Mouse (Mus musculus): Measurements from ENCODE around the gene Stom. TPM values are rescaled to one million over a fixed set of nuclear protein-coding genes. Genes with fewer than 3 reads are reported as not detected.

Gene Stom
- polyA plus RNA-seq, 2 experiments: 77.0 to 149 TPM

- Histone ChIP-seq H3K4me1 (replicated peaks; ENCODE audit: control insufficient read depth in 2 of 2, insufficient read depth in 2 of 2, low read length in 1 of 2) (peaks cover 69 to 81% of the 10 kb centered on the region in 2 experiments), H3K9me3 (ENCODE audit: control insufficient read depth, low read length) (no peaks in the 10 kb centered on the region), H3K27me3 (ENCODE audit: control insufficient read depth, insufficient read depth, low read length) (no peaks in the 10 kb centered on the region), H3K4me3 (ENCODE audit: insufficient read depth in 1 of 2, low read depth in 2 of 2, low read length in 2 of 2) (no peak overlapping the region; a peak in 1 of 4 replicates), H3K36me3 (replicated peaks; ENCODE audit: control insufficient read depth, insufficient read depth, low read depth) (peaks cover 52% of the 10 kb centered on the region), H3K27ac (peak overlapping the region; percentile 4; the same call in 1 of the 2 replicates), H3K4me2 (ENCODE audit: low read depth) (peak overlapping the region; percentile 94), H3K9ac (replicated peaks) (peak overlapping the region; percentile 42; the same call in 1 of the 2 replicates)
- 48% methylated on average over 2 of the region's 2 CpGs for WGBS (ENCODE audit: insufficient replicate concordance)
- TF ChIP-seq CTCF (IDR thresholded peaks at IDR 0.05; ENCODE audit: low read depth): no peak
- no peak for TF ChIP-seq EP300 (IDR thresholded peaks at IDR 0.05; ENCODE audit: low read depth)
- DNase-seq (ENCODE audit: low read depth in 3 of 3, low spot score in 3 of 3) (no peak), ATAC-seq (ENCODE audit: insufficient read depth) (no peak)
Observed at GRCm38 (mm10) chr2:35331205-35331604, 5.6 kb downstream of the Stom start.

GRCm38 (mm10) chr2:35329061-35329460 lies 7.7 kb downstream of the Stom start:
- no peak for TF ChIP-seq CTCF (IDR thresholded peaks at IDR 0.05; ENCODE audit: low read depth)
- no peak for TF ChIP-seq EP300 (IDR thresholded peaks at IDR 0.05; ENCODE audit: low read depth)
- WGBS (ENCODE audit: insufficient replicate concordance): 31% methylated on average over 2 of the region's 2 CpGs
- Histone ChIP-seq H3K9ac (replicated peaks) (peak overlapping the region; percentile 71), H3K9me3 (ENCODE audit: control insufficient read depth, low read length) (no peaks in the 10 kb centered on the region), H3K4me3 (ENCODE audit: insufficient read depth in 1 of 2, low read depth in 2 of 2, low read length in 2 of 2) (peak overlapping the region in 1 of 2 experiments; percentile 47; a peak in 2 of 4 replicates), H3K4me2 (ENCODE audit: low read depth) (peak overlapping the region; percentile 80), H3K36me3 (replicated peaks; ENCODE audit: control insufficient read depth, insufficient read depth, low read depth) (peaks cover 65% of the 10 kb centered on the region), H3K27me3 (ENCODE audit: control insufficient read depth, insufficient read depth, low read length) (no peaks in the 10 kb centered on the region), H3K27ac (peak overlapping the region; percentile 96), H3K4me1 (replicated peaks; ENCODE audit: control insufficient read depth in 2 of 2, insufficient read depth in 2 of 2, low read length in 1 of 2) (peaks cover 85 to 94% of the 10 kb centered on the region in 2 experiments)
- no peak for DNase-seq (ENCODE audit: low read depth in 3 of 3, low spot score in 3 of 3)
- ATAC-seq (ENCODE audit: insufficient read depth): no peak

DNA sequence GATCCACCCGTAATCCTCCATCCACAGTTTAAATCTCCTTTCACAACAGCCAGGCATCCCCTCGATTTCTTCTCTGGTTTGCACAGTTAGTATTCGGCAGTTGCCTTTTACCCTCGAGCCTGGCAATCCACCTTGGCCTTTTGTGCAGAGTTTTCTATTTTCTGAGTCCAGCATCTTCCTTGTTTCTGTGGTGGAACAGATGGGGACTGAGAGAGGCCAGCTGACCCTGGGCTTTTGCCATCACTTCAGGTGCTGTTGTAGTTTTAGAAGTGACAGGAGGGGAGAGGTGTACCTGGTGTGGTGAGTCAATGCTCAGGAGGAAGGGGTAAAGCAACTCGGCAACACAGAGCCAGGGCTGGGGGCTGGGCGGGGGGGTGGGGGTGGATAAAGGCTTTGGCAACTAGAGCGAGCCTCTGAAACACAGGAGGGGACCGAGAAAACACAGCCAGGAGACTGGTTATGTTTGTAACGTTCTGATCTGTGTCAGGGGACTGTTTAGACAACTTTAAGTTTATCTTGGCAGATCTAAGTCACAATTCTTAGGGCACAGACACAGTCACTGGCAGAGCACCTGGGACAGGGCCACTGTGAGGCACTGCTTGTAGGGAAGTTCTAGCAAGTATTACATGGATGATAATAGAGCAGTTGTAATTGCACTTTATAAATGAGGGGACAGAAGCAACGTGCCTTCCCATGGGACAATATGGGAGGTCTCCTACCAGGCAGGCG lies 8.5 kb downstream of the Stom start:
- Histone ChIP-seq H3K4me3 (ENCODE audit: insufficient read depth in 1 of 2, low read depth in 2 of 2, low read length in 2 of 2) (peak overlapping the region; percentile 40 to 47), H3K27ac (peak overlapping the region; percentile 96), H3K4me1 (replicated peaks; ENCODE audit: control insufficient read depth in 2 of 2, insufficient read depth in 2 of 2, low read length in 1 of 2) (peaks cover 89 to 94% of the 10 kb centered on the region in 2 experiments), H3K27me3 (ENCODE audit: control insufficient read depth, insufficient read depth, low read length) (no peaks in the 10 kb centered on the region), H3K9ac (replicated peaks) (peak overlapping the region; percentile 71), H3K36me3 (replicated peaks; ENCODE audit: control insufficient read depth, insufficient read depth, low read depth) (peaks cover 68% of the 10 kb centered on the region), H3K9me3 (ENCODE audit: control insufficient read depth, low read length) (no peaks in the 10 kb centered on the region), H3K4me2 (ENCODE audit: low read depth) (peak overlapping the region; percentile 80)
- WGBS (ENCODE audit: insufficient replicate concordance): 30% methylated on average over 11 of the region's 11 CpGs
- TF ChIP-seq EP300 (IDR thresholded peaks at IDR 0.05; ENCODE audit: low read depth): no peak
- TF ChIP-seq CTCF (IDR thresholded peaks at IDR 0.05; ENCODE audit: low read depth): no peak
- ATAC-seq (ENCODE audit: insufficient read depth): peak; percentile 21; the same call in 1 of the 2 replicates
- DNase-seq (ENCODE audit: low read depth in 3 of 3, low spot score in 3 of 3): no peak

DNA sequence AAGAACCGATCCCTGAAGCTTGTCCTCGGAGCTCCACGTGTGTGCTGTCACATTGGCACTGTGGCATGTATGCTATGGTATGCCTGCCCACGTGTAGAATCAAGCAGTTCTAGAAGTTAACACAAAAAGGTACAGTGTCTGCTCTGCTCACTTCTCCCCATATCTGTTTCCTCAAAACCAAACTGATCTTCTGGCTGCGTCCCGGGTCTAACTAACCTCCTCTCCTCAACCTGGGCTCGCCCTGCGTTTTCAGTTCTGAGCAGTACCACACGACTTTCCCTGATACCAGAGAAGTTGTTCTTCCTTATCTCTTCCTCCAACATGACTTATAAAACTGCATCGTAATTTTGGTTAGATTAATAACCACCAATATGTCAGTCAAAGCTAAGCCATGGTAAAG lies 9.2 kb downstream of the Stom start:
- peak overlapping the region; percentile 71 for H3K9ac ChIP-seq (replicated peaks)
- peaks cover 89 to 94% of the 10 kb centered on the region in 2 experiments for H3K4me1 ChIP-seq (replicated peaks; ENCODE audit: control insufficient read depth in 2 of 2, insufficient read depth in 2 of 2, low read length in 1 of 2)
- H3K27me3 ChIP-seq (ENCODE audit: control insufficient read depth, insufficient read depth, low read length): no peaks in the 10 kb centered on the region
- DNase-seq (ENCODE audit: low read depth in 3 of 3, low spot score in 3 of 3) (peak; percentile 65 to 70 (median 68)), ATAC-seq (ENCODE audit: insufficient read depth) (peak; percentile 76)
- WGBS (ENCODE audit: insufficient replicate concordance): 14% methylated on average over 10 of the region's 10 CpGs
- peak overlapping the region; percentile 80 for H3K4me2 ChIP-seq (ENCODE audit: low read depth)
- TF ChIP-seq CTCF (IDR thresholded peaks at IDR 0.05; ENCODE audit: low read depth): no peak
- TF ChIP-seq EP300 (IDR thresholded peaks at IDR 0.05; ENCODE audit: low read depth): peak; percentile 86
- peak overlapping the region; percentile 21 to 47 for H3K4me3 ChIP-seq (ENCODE audit: insufficient read depth in 1 of 2, low read depth in 2 of 2, low read length in 2 of 2)
- H3K36me3 ChIP-seq (replicated peaks; ENCODE audit: control insufficient read depth, insufficient read depth, low read depth): peaks cover 68% of the 10 kb centered on the region
- H3K27ac ChIP-seq: peak overlapping the region; percentile 96
- H3K9me3 ChIP-seq (ENCODE audit: control insufficient read depth, low read length): no peaks in the 10 kb centered on the region

DNA sequence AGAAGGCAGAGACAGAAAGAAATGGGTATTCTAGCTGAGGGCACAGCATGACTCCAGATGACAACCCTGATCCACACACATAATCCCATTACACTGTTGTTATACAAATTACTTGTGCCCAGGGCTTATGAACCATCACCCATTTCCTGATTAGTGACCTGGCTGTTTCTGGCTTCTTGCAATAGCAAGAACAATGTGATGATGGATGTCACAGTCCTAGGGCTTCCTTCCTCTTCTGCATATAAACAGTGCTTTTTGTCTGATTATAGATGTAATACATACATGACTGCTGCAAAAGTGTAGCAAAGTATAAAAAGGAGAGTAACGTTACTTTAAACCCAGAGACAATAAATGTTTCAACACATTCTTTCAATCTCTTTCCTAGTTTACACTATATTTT lies 9.8 kb downstream of the Stom start:
- no peaks in the 10 kb centered on the region for H3K9me3 ChIP-seq (ENCODE audit: control insufficient read depth, low read length)
- TF ChIP-seq CTCF (IDR thresholded peaks at IDR 0.05; ENCODE audit: low read depth): no peak
- no peak for TF ChIP-seq EP300 (IDR thresholded peaks at IDR 0.05; ENCODE audit: low read depth)
- ATAC-seq (ENCODE audit: insufficient read depth) (no peak), DNase-seq (ENCODE audit: low read depth in 3 of 3, low spot score in 3 of 3) (no peak)
- H3K9ac ChIP-seq (replicated peaks): peak overlapping the region; percentile 15
- H3K27me3 ChIP-seq (ENCODE audit: control insufficient read depth, insufficient read depth, low read length): no peaks in the 10 kb centered on the region
- 69% methylated on average over 1 of the region's 1 CpGs for WGBS (ENCODE audit: insufficient replicate concordance)
- H3K4me2 ChIP-seq (ENCODE audit: low read depth): peak overlapping the region; percentile 80
- H3K36me3 ChIP-seq (replicated peaks; ENCODE audit: control insufficient read depth, insufficient read depth, low read depth): peaks cover 68% of the 10 kb centered on the region
- peak overlapping the region in 1 of 2 experiments; percentile 35; a peak in 3 of 4 replicates for H3K4me3 ChIP-seq (ENCODE audit: insufficient read depth in 1 of 2, low read depth in 2 of 2, low read length in 2 of 2)
- peak overlapping the region; percentile 79 for H3K27ac ChIP-seq
- H3K4me1 ChIP-seq (replicated peaks; ENCODE audit: control insufficient read depth in 2 of 2, insufficient read depth in 2 of 2, low read length in 1 of 2): peaks cover 89 to 94% of the 10 kb centered on the region in 2 experiments

Data from liver, embryonic 14.5 days (tissue).